Mouse (Mus musculus) liver, embryonic 14.5 days (tissue): ENCODE data around the gene Pam. TPM values are rescaled to one million over a fixed set of nuclear protein-coding genes. Genes with fewer than 3 reads are reported as not detected.

Experiments used
- ATAC-seq: fragments of 200-750 bp; cut with Nextera tagmentation; 2 replicates; pipeline ENCODE4 v1.8.0; 2017; ENCODE audit warnings: moderate number of reproducible peaks, mild to moderate bottlenecking, moderate library complexity; ENCODE audit not compliant: insufficient read depth
- DNase-seq, 3 experiments: peaks; one replicate each; pipeline ENCODE4 v3.0.0-alpha.2; 2012 to 2013; ENCODE audit warnings: low read depth in 3 of 3, low spot score in 3 of 3
- H3K27ac ChIP-seq: fragments of 300-500 bp; sonication (generic); 2 replicates; pipeline ENCODE4 v1.5.1; 2014; ENCODE audit warnings: moderate library complexity, mild to moderate bottlenecking, control low read depth, inconsistent platforms
- H3K27me3 ChIP-seq: fragments of 300-500 bp; sonication (generic); 2 replicates; pipeline ENCODE4 v1.6.1; 2014; ENCODE audit warnings: mild to moderate bottlenecking, low read length, moderate library complexity; ENCODE audit not compliant: control insufficient read depth, insufficient read depth
- H3K36me3 ChIP-seq: fragments of 300-500 bp; sonication (generic); replicated peaks from 2 replicates; pipeline ENCODE4 v1.6.1; 2014; ENCODE audit warnings: low read depth; ENCODE audit not compliant: control insufficient read depth, insufficient read depth
- H3K4me1 ChIP-seq, 2 experiments: fragments of 200-500 bp in 1 of 2; fragments of 300-500 bp in 1 of 2; sonication (generic) in 1 of 2; replicated peaks; 2 replicates each; pipeline ENCODE4 v1.6.1; 2012 to 2014; ENCODE audit warnings: antibody characterized with exemption in 1 of 2, inconsistent platforms in 1 of 2, low read length in 1 of 2; ENCODE audit not compliant: control insufficient read depth in 2 of 2, insufficient read depth in 2 of 2
- H3K4me2 ChIP-seq: fragments of 300-500 bp; sonication (generic); 2 replicates; pipeline ENCODE4 v1.6.1; 2014; ENCODE audit warnings: low read depth, mild to moderate bottlenecking, control low read depth, moderate library complexity
- H3K4me3 ChIP-seq, 2 experiments: fragments of 200-500 bp in 1 of 2; fragments of 300-500 bp in 1 of 2; sonication (generic) in 1 of 2; 2 replicates each; pipeline ENCODE4 v1.5.1; 2012 to 2014; ENCODE audit warnings: low read depth in 2 of 2, low read length in 2 of 2, mild to moderate bottlenecking in 2 of 2, control low read depth in 1 of 2, inconsistent platforms in 1 of 2, moderate library complexity in 1 of 2; ENCODE audit not compliant: insufficient read depth in 1 of 2
- H3K9ac ChIP-seq: fragments of 300-500 bp; sonication (generic); replicated peaks from 2 replicates; pipeline ENCODE4 v1.6.1; 2014; ENCODE audit warnings: mild to moderate bottlenecking, control low read depth, moderate library complexity
- H3K9me3 ChIP-seq: fragments of 300-500 bp; sonication (generic); 2 replicates; pipeline ENCODE4 v1.6.1; 2016; ENCODE audit warnings: low read length, mixed read lengths; ENCODE audit not compliant: control insufficient read depth
- CTCF ChIP-seq: IDR thresholded peaks from 2 replicates; pipeline ENCODE4 v1.5.1; 2016; ENCODE audit warnings: antibody characterized with exemption, low read depth, control low read depth
- EP300 ChIP-seq: IDR thresholded peaks from 2 replicates; pipeline ENCODE4 v1.6.1; 2016; ENCODE audit warnings: antibody characterized with exemption, low read depth
- WGBS: fragments of 180-500 bp; shearing (Covaris S2); extraction: QIAGEN DNeasy Blood & Tissue Kit; methylation state at CpG from one replicate; pipeline ENCODE4 v1.1.7; 2014; ENCODE audit not compliant: insufficient replicate concordance; 5-methylcytosine and 5-hydroxymethylcytosine counted together
- polyA plus RNA-seq, 2 experiments: library from polyadenylated mRNA; depleted of rRNA in 1 of 2; stranded (reverse) in 1 of 2; unstranded in 1 of 2; fragments of >200 nt; fragmentation: Nextera tagmentation in 1 of 2; extraction: Ambion mirVana in 1 of 2; gene quantifications; 2 replicates each; pipeline versions ENCODE4 v1.2.1 to v1.2.3; 2012 to 2014

Gene Pam
- polyA plus RNA-seq, 2 experiments, result 5.1 to 7.6 TPM

DNA sequence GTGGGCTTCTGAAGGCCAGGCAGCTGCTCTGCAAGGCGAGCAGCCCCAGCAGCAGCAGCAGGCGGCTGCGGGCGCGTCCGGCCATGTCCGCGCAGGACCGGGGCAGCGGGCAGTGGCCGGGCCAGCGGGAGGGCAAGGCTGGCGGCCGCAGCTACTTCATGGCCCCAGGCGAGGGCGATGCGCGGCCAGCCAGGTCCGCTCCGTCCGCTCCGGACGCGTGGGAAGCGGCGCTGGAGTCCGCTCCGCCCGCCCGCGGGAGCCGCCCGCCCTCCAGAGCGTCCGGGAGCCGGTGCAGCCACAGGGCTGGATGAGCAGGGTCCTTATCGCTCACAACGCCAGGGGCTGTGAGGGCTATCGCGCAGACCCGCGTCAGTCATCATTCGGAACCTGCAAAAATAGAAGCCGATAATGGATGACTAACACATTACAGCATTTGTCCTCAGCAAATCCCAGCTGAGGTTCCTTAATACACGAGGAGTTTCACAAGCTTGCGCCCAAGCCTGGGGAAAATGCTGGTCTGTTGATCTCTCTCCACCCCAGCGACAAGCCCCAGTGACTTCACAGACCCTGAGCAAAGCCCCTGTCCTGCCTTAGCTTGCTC is 118.5 kb downstream of the Pam start:
- TF ChIP-seq CTCF, result no peak
- no peak for TF ChIP-seq EP300

GRCm38 (mm10) chr1:97976072-97976471 is 119.4 kb downstream of the Pam start:
- no peaks in the 10 kb centered on the region for H3K36me3 ChIP-seq
- no peak for DNase-seq
- H3K9ac ChIP-seq, result no peak overlapping the region
- H3K4me3 ChIP-seq, result no peak overlapping the region; a peak in 1 of 4 replicates
- ATAC-seq, result no peak
- 58% methylated on average over 13 of the region's 13 CpGs for WGBS
- H3K4me1 ChIP-seq, result no peaks in the 10 kb centered on the region
- H3K9me3 ChIP-seq, result no peaks in the 10 kb centered on the region
- no peaks in the 10 kb centered on the region; the same call in 1 of the 2 replicates for H3K27me3 ChIP-seq
- TF ChIP-seq EP300 (no peak), CTCF (no peak)
- no peak overlapping the region for H3K27ac ChIP-seq
- H3K4me2 ChIP-seq, result no peak overlapping the region

More for the DNA sequence above, 118.5 kb downstream of the Pam start:
- Histone ChIP-seq H3K36me3 (no peaks in the 10 kb centered on the region), H3K4me1 (no peaks in the 10 kb centered on the region), H3K27me3 (no peaks in the 10 kb centered on the region; the same call in 1 of the 2 replicates), H3K4me3 (peak overlapping the region; percentile 26 to 49), H3K27ac (no peak overlapping the region), H3K9ac (peak overlapping the region; percentile 31; the same call in 1 of the 2 replicates), H3K9me3 (no peaks in the 10 kb centered on the region), H3K4me2 (peak overlapping the region; percentile 67)
- ATAC-seq, result peak; percentile 79
- WGBS, result 1% methylated on average over 47 of the region's 47 CpGs
- DNase-seq, result peak in 2 of 3 experiments; percentile 1 to 9

DNA sequence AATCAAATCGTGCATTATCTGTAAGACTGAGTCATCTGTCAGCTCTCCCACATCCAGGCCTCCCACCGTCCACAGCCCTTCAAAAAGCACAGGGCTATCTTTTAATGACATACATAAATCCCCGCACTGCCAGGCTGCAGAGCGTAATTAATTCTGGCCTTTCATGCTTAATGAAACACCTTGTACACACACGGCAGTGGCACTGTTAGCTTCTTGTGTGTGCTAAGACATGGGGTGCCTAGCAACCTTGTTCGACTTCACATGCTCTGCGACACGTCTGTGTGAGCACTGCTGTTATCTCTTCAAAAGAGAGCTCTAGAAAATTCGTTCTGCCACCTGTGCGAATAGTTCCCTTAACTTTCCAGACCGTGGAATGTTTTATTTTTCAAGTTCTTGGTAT is 120.5 kb downstream of the Pam start:
- Histone ChIP-seq H3K9ac (no peak overlapping the region), H3K36me3 (no peaks in the 10 kb centered on the region), H3K9me3 (no peaks in the 10 kb centered on the region), H3K27ac (no peak overlapping the region), H3K4me3 (no peak overlapping the region), H3K4me1 (no peaks in the 10 kb centered on the region), H3K27me3 (no peaks in the 10 kb centered on the region; the same call in 1 of the 2 replicates), H3K4me2 (no peak overlapping the region)
- no peak for ATAC-seq
- no peak for DNase-seq
- no peak for TF ChIP-seq CTCF
- no peak for TF ChIP-seq EP300
- 53% methylated on average over 11 of the region's 11 CpGs for WGBS

GRCm38 (mm10) chr1:97969765-97970164 is 125.7 kb downstream of the Pam start:
- Histone ChIP-seq H3K4me3 (no peak overlapping the region), H3K9me3 (no peaks in the 10 kb centered on the region), H3K27me3 (no peaks in the 10 kb centered on the region), H3K36me3 (no peaks in the 10 kb centered on the region), H3K9ac (no peak overlapping the region), H3K4me1 (no peaks in the 10 kb centered on the region), H3K27ac (no peak overlapping the region), H3K4me2 (no peak overlapping the region)
- TF ChIP-seq EP300 (no peak), CTCF (no peak)
- no peak for DNase-seq
- no peak for ATAC-seq
- WGBS, result 53% methylated on average over 4 of the region's 4 CpGs

DNA sequence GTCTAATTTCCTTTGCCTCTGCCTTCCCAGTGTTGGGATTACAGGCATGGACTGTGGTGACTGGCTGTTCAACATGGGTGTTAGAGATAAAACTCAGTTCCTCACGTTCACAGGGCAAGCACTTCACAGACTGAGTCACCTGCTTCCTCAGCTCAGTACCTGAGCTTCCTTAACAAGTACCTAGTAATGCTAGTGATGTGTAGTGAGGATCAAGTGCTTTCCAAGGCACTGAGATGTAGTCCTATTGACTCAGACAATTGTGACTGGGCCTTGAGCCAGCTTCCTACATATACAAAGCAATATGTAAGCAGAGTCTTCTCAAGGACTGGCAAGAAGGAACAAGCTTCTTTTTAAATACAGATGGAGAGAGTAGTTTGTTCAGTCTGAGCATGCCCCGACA is 131.7 kb downstream of the Pam start:
- ATAC-seq, result no peak
- Histone ChIP-seq H3K27me3 (no peaks in the 10 kb centered on the region), H3K9me3 (no peaks in the 10 kb centered on the region), H3K4me2 (no peak overlapping the region), H3K27ac (no peak overlapping the region), H3K36me3 (no peaks in the 10 kb centered on the region), H3K4me1 (no peaks in the 10 kb centered on the region), H3K9ac (no peak overlapping the region), H3K4me3 (no peak overlapping the region)
- WGBS, result 34% methylated on average over 2 of the region's 2 CpGs
- TF ChIP-seq EP300, result no peak
- TF ChIP-seq CTCF, result no peak
- no peak for DNase-seq
